Mouse (Mus musculus) embryonic facial prominence, embryonic 13.5 days (tissue): ENCODE data around the gene Rngtt. TPM values are rescaled to one million over a fixed set of nuclear protein-coding genes. Genes with fewer than 3 reads are reported as not detected.

Source experiments
- ATAC-seq: fragments of 200-750 bp; cut with Nextera tagmentation; 2 replicates; pipeline ENCODE4 v1.8.0; 2017; ENCODE audit warnings: low read depth; ENCODE audit not compliant: insufficient number of reproducible peaks, insufficient read depth, low FRiP score, low TSS enrichment
- H3K27ac ChIP-seq: fragments of 300-500 bp; sonication (generic); 2 replicates; pipeline ENCODE4 v1.5.1; 2015; ENCODE audit warnings: moderate library complexity, mild to moderate bottlenecking, inconsistent platforms
- H3K27me3 ChIP-seq: fragments of 300-500 bp; sonication (generic); 2 replicates; pipeline ENCODE4 v1.6.1; 2015; ENCODE audit warnings: mild to moderate bottlenecking, inconsistent platforms
- H3K36me3 ChIP-seq: fragments of 300-500 bp; sonication (generic); 2 replicates; pipeline ENCODE4 v1.6.1; 2015; ENCODE audit warnings: mild to moderate bottlenecking, inconsistent platforms
- H3K4me1 ChIP-seq: fragments of 300-500 bp; sonication (generic); 2 replicates; pipeline ENCODE4 v1.6.1; 2015; ENCODE audit warnings: inconsistent platforms
- H3K4me2 ChIP-seq: fragments of 300-500 bp; sonication (generic); 2 replicates; pipeline ENCODE4 v1.6.1; 2015; ENCODE audit warnings: moderate library complexity, mild to moderate bottlenecking, inconsistent platforms
- H3K4me3 ChIP-seq: fragments of 300-500 bp; sonication (generic); 2 replicates; pipeline ENCODE4 v1.5.1; 2015; ENCODE audit warnings: mild to moderate bottlenecking, inconsistent platforms
- H3K9ac ChIP-seq: fragments of 300-500 bp; sonication (generic); 2 replicates; pipeline ENCODE4 v1.6.1; 2015; ENCODE audit warnings: mild to moderate bottlenecking, inconsistent platforms
- H3K9me3 ChIP-seq: fragments of 300-500 bp; sonication (generic); 2 replicates; pipeline ENCODE4 v1.6.1; 2016; ENCODE audit warnings: inconsistent platforms
- WGBS: fragments of 180-500 bp; shearing (Covaris S2); methylation state at CpG from one replicate; pipeline ENCODE4 v1.1.7; 2015; ENCODE audit warnings: mixed read lengths; 5-methylcytosine and 5-hydroxymethylcytosine counted together
- microRNA-seq: library from miRNA; unstranded; fragments of <30 nt; microRNA quantifications from one replicate; pipeline ENCODE4, GENCODE M21; 2016
- polyA plus RNA-seq: library from polyadenylated mRNA; unstranded; fragments of >200 nt; fragmentation: Nextera tagmentation; extraction: Ambion mirVana; gene quantifications from 2 replicates; pipeline ENCODE4 v1.2.1, GENCODE M21; 2015

Gene Rngtt
- polyA plus RNA-seq, 1 experiment from 2014 or later: 30.8 TPM

DNA sequence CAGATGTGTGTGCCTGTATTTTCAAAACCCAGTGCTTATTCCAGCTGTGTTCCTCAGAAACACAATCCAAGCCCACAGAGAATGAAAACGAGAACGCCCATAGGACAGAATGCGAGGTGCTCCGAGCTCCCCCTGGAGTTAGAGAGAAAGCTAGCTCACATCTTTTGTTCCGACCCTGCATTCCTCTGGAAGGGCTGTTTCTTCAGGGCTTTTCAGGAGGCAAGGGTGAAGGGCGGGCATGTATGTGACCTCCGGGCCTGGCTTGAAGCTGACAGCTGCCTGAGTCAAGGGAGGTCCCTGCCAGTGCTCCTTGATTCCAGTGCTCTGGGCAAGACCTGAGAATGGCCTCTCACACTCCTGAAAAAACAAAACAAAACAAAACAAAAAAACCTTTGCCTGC is 216.0 kb downstream of the Rngtt start:
- H3K27ac ChIP-seq: no peak overlapping the region
- no peaks in the 10 kb centered on the region for H3K9me3 ChIP-seq
- no peaks in the 10 kb centered on the region for H3K27me3 ChIP-seq
- no peak overlapping the region for H3K4me3 ChIP-seq
- no peak overlapping the region for H3K4me2 ChIP-seq
- no peaks in the 10 kb centered on the region for H3K4me1 ChIP-seq
- ATAC-seq: no peak
- no peak overlapping the region for H3K9ac ChIP-seq
- 26% methylated on average over 7 of the region's 7 CpGs for WGBS
- H3K36me3 ChIP-seq: no peaks in the 10 kb centered on the region

DNA sequence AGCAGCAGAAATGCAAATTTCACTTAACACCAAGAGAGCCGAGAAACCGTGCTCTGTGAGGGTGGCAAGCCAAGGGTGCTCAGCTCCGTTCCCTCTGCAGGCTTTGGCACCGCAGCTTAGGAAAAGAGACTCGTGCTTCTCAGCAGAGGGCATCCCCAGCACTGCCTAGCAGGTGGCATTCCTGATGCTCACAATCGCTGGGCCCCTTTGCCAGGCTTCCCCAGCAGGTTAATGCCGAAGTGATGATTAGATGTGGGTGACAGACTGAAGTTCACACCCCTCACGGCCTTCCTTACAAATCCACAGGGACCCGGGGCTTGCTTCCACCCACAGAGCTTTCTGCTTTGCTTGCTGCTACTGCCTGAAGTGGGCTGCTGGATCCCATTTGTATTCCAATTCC is 216.6 kb downstream of the Rngtt start:
- no peak overlapping the region for H3K4me2 ChIP-seq
- no peak for ATAC-seq
- no peaks in the 10 kb centered on the region for H3K4me1 ChIP-seq
- no peaks in the 10 kb centered on the region for H3K27me3 ChIP-seq
- no peak overlapping the region for H3K27ac ChIP-seq
- no peaks in the 10 kb centered on the region for H3K9me3 ChIP-seq
- no peak overlapping the region for H3K9ac ChIP-seq
- H3K36me3 ChIP-seq: no peaks in the 10 kb centered on the region
- WGBS: 62% methylated on average over 9 of the region's 9 CpGs
- H3K4me3 ChIP-seq: no peak overlapping the region

- Histone ChIP-seq H3K27me3 (no peaks in the 10 kb centered on the region), H3K4me3 (no peak overlapping the region), H3K4me1 (no peaks in the 10 kb centered on the region), H3K36me3 (no peaks in the 10 kb centered on the region), H3K4me2 (no peak overlapping the region), H3K9me3 (no peaks in the 10 kb centered on the region), H3K9ac (no peak overlapping the region), H3K27ac (no peak overlapping the region)
- no peak for ATAC-seq
- 71% methylated on average over 8 of the region's 8 CpGs for WGBS
Observed at GRCm38 (mm10) chr4:33532596-33532995, 222.5 kb downstream of the Rngtt start.

- Histone ChIP-seq H3K4me1 (no peaks in the 10 kb centered on the region; the same call in 1 of the 2 replicates), H3K4me3 (no peak overlapping the region), H3K9me3 (no peaks in the 10 kb centered on the region), H3K9ac (no peak overlapping the region), H3K27me3 (no peaks in the 10 kb centered on the region), H3K36me3 (no peaks in the 10 kb centered on the region), H3K27ac (no peak overlapping the region), H3K4me2 (no peak overlapping the region)
- no peak for ATAC-seq
- WGBS: 75% methylated on average over 13 of the region's 13 CpGs
Observed at GRCm38 (mm10) chr4:33544755-33545576, 234.9 kb downstream of the Rngtt start.

GRCm38 (mm10) chr4:33545577-33545879 is 235.4 kb downstream of the Rngtt start:
- no peaks in the 10 kb centered on the region for H3K9me3 ChIP-seq
- H3K27ac ChIP-seq: no peak overlapping the region
- no peak overlapping the region for H3K9ac ChIP-seq
- H3K36me3 ChIP-seq: no peaks in the 10 kb centered on the region
- H3K4me2 ChIP-seq: no peak overlapping the region
- H3K4me3 ChIP-seq: no peak overlapping the region
- H3K4me1 ChIP-seq: no peaks in the 10 kb centered on the region; the same call in 1 of the 2 replicates
- no peaks in the 10 kb centered on the region for H3K27me3 ChIP-seq
- no peak for ATAC-seq
- 60% methylated on average over 6 of the region's 6 CpGs for WGBS

DNA sequence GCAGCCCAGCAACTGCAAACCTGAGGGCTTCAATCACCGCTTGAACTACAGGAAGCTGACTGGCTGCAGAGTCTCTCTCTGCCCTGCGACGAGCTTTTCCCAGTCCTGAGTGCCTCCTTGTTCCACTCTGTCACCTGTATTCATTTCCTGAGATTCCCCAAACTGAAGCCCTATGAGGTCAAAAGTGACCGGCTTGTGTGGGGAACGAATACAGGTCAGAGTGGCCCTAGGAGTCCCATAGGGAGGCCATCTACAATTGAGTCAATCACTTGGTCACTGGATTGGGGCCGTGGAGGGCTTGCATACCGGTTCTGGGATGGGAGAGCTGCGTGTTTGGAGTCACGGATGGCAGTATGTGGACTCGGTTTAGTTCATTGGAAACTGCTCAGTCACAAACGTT is 236.2 kb downstream of the Rngtt start:
- no peaks in the 10 kb centered on the region; the same call in 1 of the 2 replicates for H3K4me1 ChIP-seq
- H3K4me2 ChIP-seq: no peak overlapping the region
- no peaks in the 10 kb centered on the region for H3K27me3 ChIP-seq
- H3K27ac ChIP-seq: no peak overlapping the region
- H3K36me3 ChIP-seq: no peaks in the 10 kb centered on the region
- no peak overlapping the region for H3K4me3 ChIP-seq
- ATAC-seq: no peak
- 81% methylated on average over 11 of the region's 11 CpGs for WGBS
- H3K9ac ChIP-seq: no peak overlapping the region
- no peaks in the 10 kb centered on the region for H3K9me3 ChIP-seq

DNA sequence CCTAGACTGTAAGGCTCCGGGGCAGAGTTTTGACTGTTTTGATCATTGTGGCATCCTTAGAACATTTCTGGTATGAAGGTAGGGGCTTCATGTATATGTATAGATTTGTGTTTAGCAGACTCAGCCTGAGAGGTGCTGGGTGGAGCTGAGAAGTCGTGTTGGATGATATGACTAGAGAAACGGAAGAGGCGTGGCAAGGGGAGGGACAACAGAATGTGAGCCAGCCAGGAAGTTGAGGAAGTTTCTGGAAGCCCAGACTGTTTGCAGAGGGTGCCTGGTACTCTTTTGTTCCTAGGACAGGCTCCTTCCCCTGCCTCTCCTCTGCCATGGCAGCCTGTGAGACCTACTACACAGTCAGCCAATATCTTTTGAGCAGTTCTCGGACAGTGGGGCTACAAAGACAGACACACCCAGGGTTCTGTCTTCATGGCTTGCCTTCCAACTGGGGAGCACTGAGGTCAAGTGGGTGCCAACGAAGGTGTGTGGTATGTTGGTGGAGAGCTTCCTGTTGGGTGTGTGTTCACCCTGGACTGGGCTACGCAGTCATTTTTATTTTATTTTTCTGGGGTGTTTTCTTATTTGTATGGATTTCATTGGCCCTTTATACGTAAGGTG is 237.3 kb downstream of the Rngtt start:
- Histone ChIP-seq H3K27me3 (no peaks in the 10 kb centered on the region), H3K9me3 (no peaks in the 10 kb centered on the region), H3K4me1 (no peaks in the 10 kb centered on the region; the same call in 1 of the 2 replicates), H3K4me3 (no peak overlapping the region), H3K27ac (no peak overlapping the region), H3K9ac (no peak overlapping the region), H3K4me2 (no peak overlapping the region), H3K36me3 (no peaks in the 10 kb centered on the region)
- no peak for ATAC-seq
- 84% methylated on average over 8 of the region's 8 CpGs for WGBS

GRCm38 (mm10) chr4:33549606-33550005 is 239.5 kb downstream of the Rngtt start:
- Histone ChIP-seq H3K4me1 (peaks cover 1% of the 10 kb centered on the region; the same call in 1 of the 2 replicates), H3K9me3 (no peaks in the 10 kb centered on the region), H3K36me3 (no peaks in the 10 kb centered on the region), H3K27ac (no peak overlapping the region), H3K9ac (no peak overlapping the region), H3K4me2 (no peak overlapping the region), H3K27me3 (no peaks in the 10 kb centered on the region; the same call in 1 of the 2 replicates), H3K4me3 (no peak overlapping the region)
- no peak for ATAC-seq
- 54% methylated on average over 5 of the region's 5 CpGs for WGBS

Small RNA genes lying within 50 kb of the gene (microRNA-seq; reads per million reads assigned to microRNA genes)
- gene Mir8118: not detected

Other genes with a start within 250 kb of the Rngtt start
- 0.32 and 0.33 TPM in 2 replicates for gene Gabrr2, start 247.3 kb upstream of the Rngtt start, polyA plus RNA-seq
- gene Gabrr1, start 177.8 kb upstream of the Rngtt start, polyA plus RNA-seq: 0.18 TPM in 1 of 2 replicates, not detected in the other
- gene Pm20d2, start 120.6 kb upstream of the Rngtt start, polyA plus RNA-seq: 1.5 and 2.4 TPM in 2 replicates
- 18.8 and 20.6 TPM in 2 replicates for gene Srsf12, start 101.3 kb upstream of the Rngtt start, polyA plus RNA-seq
- 103 and 118 TPM in 2 replicates for gene Pnrc1, start 20.1 kb upstream of the Rngtt start, polyA plus RNA-seq